Comparison of ENCODE assay signal across 25 mouse cellular contexts in the genomic region with DNA sequence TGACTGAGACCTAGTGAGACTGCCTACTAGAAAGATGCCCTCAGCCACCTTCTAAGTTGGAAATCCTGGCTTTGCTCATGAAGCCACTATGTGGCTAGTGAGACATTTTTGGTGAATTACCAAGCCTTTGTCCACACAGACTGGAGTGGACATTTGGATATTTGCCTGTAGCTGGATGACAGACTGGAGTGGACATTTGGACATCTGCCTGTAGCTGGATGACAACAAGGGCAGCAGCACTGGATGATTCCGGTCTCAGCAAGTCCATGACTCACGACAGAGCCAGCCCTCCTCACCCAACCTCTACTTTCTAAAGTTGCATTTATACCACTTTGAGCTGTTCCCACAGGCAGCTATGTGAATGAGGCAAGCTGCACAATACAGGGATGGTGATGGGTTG.
A peak's percentile ranks its signal among the peaks of the same experiment; 100 is the strongest.
DNase-seq lines count a peak whose midpoint lies in the region; ATAC-seq and TF ChIP-seq lines count a peak whose summit lies in the region.
"Had no signal": no experiment of that assay in that cellular context is flagged by ENCODE, and none has a peak within 500 bp of the region (broad histone marks: within the 10 kb centered on the region; RNA-seq: fewer than 3 reads in every experiment).

No protein-coding gene starts in this region.

- no peak for TF ChIP-seq CTCF in hindbrain, postnatal 0 days (IDR thresholded peaks at IDR 0.05; ENCODE audit: low read depth)

- no peak overlapping the region for H3K9ac ChIP-seq in hindbrain, postnatal 0 days (replicated peaks; ENCODE audit: low read length)
- H3K9ac ChIP-seq in hindbrain, embryonic 16.5 days (ENCODE audit: low read depth, low read length): no peak overlapping the region
- no peak overlapping the region for H3K9ac ChIP-seq in midbrain, embryonic 11.5 days (ENCODE audit: low read length)
- H3K9ac ChIP-seq: heart, embryonic 15.5 days; hindbrain, embryonic 14.5 days; liver, embryonic 12.5 days; liver, postnatal 0 days; midbrain, embryonic 12.5 days; neural tube, embryonic 13.5 days had no signal

- no peaks in the 10 kb centered on the region for H3K4me1 ChIP-seq in hindbrain, postnatal 0 days (ENCODE audit: insufficient read depth, low read length)
- H3K4me1 ChIP-seq in hindbrain, embryonic 16.5 days (ENCODE audit: control insufficient read depth, insufficient read depth, low read depth, low read length): no peaks in the 10 kb centered on the region; the same call in 1 of the 2 replicates
- no peaks in the 10 kb centered on the region for H3K4me1 ChIP-seq in midbrain, embryonic 11.5 days (ENCODE audit: control insufficient read depth, insufficient read depth, low read length)
- H3K4me1 ChIP-seq: heart, embryonic 10.5 days; heart, embryonic 15.5 days; liver, embryonic 12.5 days had no signal

- ATAC-seq in hindbrain, postnatal 0 days: peak; percentile 33; the same call in 1 of the 2 replicates
- ATAC-seq in hindbrain, embryonic 16.5 days: no peak
- no peak for ATAC-seq in midbrain, embryonic 11.5 days (ENCODE audit: low FRiP score)
- ATAC-seq: liver, embryonic 12.5 days; liver, postnatal 0 days had no signal

- H3K27ac ChIP-seq in hindbrain, postnatal 0 days: no peak overlapping the region
- no peak overlapping the region for H3K27ac ChIP-seq in hindbrain, embryonic 16.5 days (ENCODE audit: low read depth, low read length)
- H3K27ac ChIP-seq in midbrain, embryonic 11.5 days (ENCODE audit: low read depth, low read length): no peak overlapping the region
- H3K27ac ChIP-seq: heart, embryonic 10.5 days; heart, embryonic 15.5 days; hindbrain, embryonic 14.5 days; layer of hippocampus, adult 2 months; liver, embryonic 12.5 days; midbrain, embryonic 12.5 days; neural tube, embryonic 13.5 days had no signal

- H3K4me3 ChIP-seq in hindbrain, postnatal 0 days (ENCODE audit: low read length): no peak overlapping the region
- H3K4me3 ChIP-seq in hindbrain, embryonic 16.5 days (ENCODE audit: low read length): no peak overlapping the region
- H3K4me3 ChIP-seq in midbrain, embryonic 11.5 days (ENCODE audit: low read depth, low read length): no peak overlapping the region
- H3K4me3 ChIP-seq: heart, embryonic 10.5 days; heart, embryonic 15.5 days; layer of hippocampus, adult 2 months; liver, embryonic 12.5 days; midbrain, embryonic 12.5 days; myocyte; neural tube, embryonic 13.5 days had no signal

- peak; percentile 15 for DNase-seq in hindbrain, postnatal 0 days (ENCODE audit: low spot score)
- DNase-seq in brain, adult 2 months (ENCODE audit: low read depth, low spot score): peak; percentile 87
- DNase-seq in cerebellum, adult 9-10 months: peak; percentile 53
- no peak for DNase-seq in midbrain, embryonic 11.5 days (ENCODE audit: low spot score, missing footprints)
- DNase-seq in spleen, postnatal 10 days (ENCODE audit: low spot score in 2 of 2): no peak
- DNase-seq in thymus, adult 18-20 months: no peak
- DNase-seq: adrenal gland, adult 8-10 months; gastrocnemius, postnatal 14 days; heart, postnatal 4 days; kidney, adult 18-20 months; kidney, postnatal 36 days; left cerebral cortex, postnatal 4 days; liver, postnatal 0 days; lung, postnatal 36 days; thymus, postnatal 36 days had no signal

- H3K4me2 ChIP-seq in hindbrain, postnatal 0 days (ENCODE audit: low read depth, low read length): no peak overlapping the region
- no peak overlapping the region for H3K4me2 ChIP-seq in hindbrain, embryonic 16.5 days (ENCODE audit: low read length)
- H3K4me2 ChIP-seq in midbrain, embryonic 11.5 days: no peak overlapping the region
- H3K4me2 ChIP-seq: heart, embryonic 15.5 days; hindbrain, embryonic 14.5 days; liver, embryonic 12.5 days; midbrain, embryonic 12.5 days; neural tube, embryonic 13.5 days had no signal

- H3K9me3 ChIP-seq in hindbrain, postnatal 0 days (ENCODE audit: low read length): no peaks in the 10 kb centered on the region
- no peaks in the 10 kb centered on the region for H3K9me3 ChIP-seq in hindbrain, embryonic 16.5 days (ENCODE audit: control insufficient read depth, low read length)
- H3K9me3 ChIP-seq in midbrain, embryonic 11.5 days (ENCODE audit: control insufficient read depth, low read length): no peaks in the 10 kb centered on the region
- H3K9me3 ChIP-seq: heart, embryonic 10.5 days; heart, embryonic 15.5 days; liver, embryonic 12.5 days; midbrain, embryonic 12.5 days; neural tube, embryonic 13.5 days had no signal

- WGBS in hindbrain, postnatal 0 days: 55% methylated on average over 2 of the region's 2 CpGs
- 72% methylated on average over 2 of the region's 2 CpGs for WGBS in hindbrain, embryonic 16.5 days
- WGBS in midbrain, embryonic 11.5 days: 83% methylated on average over 2 of the region's 2 CpGs

- H3K36me3 ChIP-seq in hindbrain, postnatal 0 days (ENCODE audit: insufficient read depth, low read length): no peaks in the 10 kb centered on the region
- H3K36me3 ChIP-seq in hindbrain, embryonic 16.5 days (ENCODE audit: control insufficient read depth, insufficient read depth, low read length): no peaks in the 10 kb centered on the region
- no peaks in the 10 kb centered on the region for H3K36me3 ChIP-seq in midbrain, embryonic 11.5 days (ENCODE audit: control insufficient read depth, insufficient read depth, low read length)
- H3K36me3 ChIP-seq: heart, embryonic 10.5 days; heart, embryonic 15.5 days; liver, embryonic 12.5 days; midbrain, embryonic 12.5 days; neural tube, embryonic 13.5 days had no signal

- no peaks in the 10 kb centered on the region for H3K27me3 ChIP-seq in hindbrain, postnatal 0 days (ENCODE audit: insufficient read depth, low read length)
- H3K27me3 ChIP-seq in hindbrain, embryonic 16.5 days (replicated peaks; ENCODE audit: control insufficient read depth, insufficient read depth, low read length): no peaks in the 10 kb centered on the region
- H3K27me3 ChIP-seq in midbrain, embryonic 11.5 days (ENCODE audit: control insufficient read depth, insufficient read depth, low read length): no peaks in the 10 kb centered on the region
- H3K27me3 ChIP-seq: CH12.LX; heart, embryonic 15.5 days; liver, embryonic 12.5 days; neural tube, embryonic 13.5 days had no signal

Comparison
In these comparisons a context has a peak if more than half of its experiments do, and no peak if none do; other contexts are left out.
1. DNase-seq: peak in hindbrain, postnatal 0 days (single experiment), brain, adult 2 months (single experiment) and cerebellum, adult 9-10 months (single experiment); none in midbrain, embryonic 11.5 days (single experiment), spleen, postnatal 10 days (0 of 2) and thymus, adult 18-20 months (0 of 2).